Mouse (Mus musculus) heart, adult 2 months (tissue): Measurements from ENCODE around the gene Ufd1.

Source experiments
- CTCF ChIP-seq: fragments of 200-600 bp; IDR thresholded peaks from 2 replicates; pipeline ENCODE4 v1.8.1; 2022; ENCODE audit warnings: antibody characterized with exemption, mild to moderate bottlenecking, moderate library complexity
- EP300 ChIP-seq: fragments of 200-500 bp; IDR thresholded peaks from 2 replicates; pipeline ENCODE4 v1.6.1; 2011; ENCODE audit warnings: low read depth, low read length, control low read depth; ENCODE audit not compliant: insufficient read depth
- POLR2A ChIP-seq: fragments of 200-500 bp; IDR thresholded peaks from 2 replicates; pipeline ENCODE4 v1.6.1; 2011; ENCODE audit warnings: mild to moderate bottlenecking, low read depth, low read length, control low read depth; ENCODE audit not compliant: insufficient read depth

- TF ChIP-seq CTCF (no peak), POLR2A (no peak), EP300 (no peak)
Measured at GRCm38 (mm10) chr16:18884044-18884443, 72.5 kb downstream of the Ufd1 start.
